Mouse (Mus musculus): Measurements from ENCODE around the gene Gpr156. TPM values are rescaled to one million over a fixed set of nuclear protein-coding genes. Genes with fewer than 3 reads are reported as not detected.

Gene Gpr156
- polyA plus RNA-seq (2016; fragmentation: Nextera tagmentation; extraction: Ambion mirVana): 4.6 and 5.4 TPM in 2 replicates

DNA sequence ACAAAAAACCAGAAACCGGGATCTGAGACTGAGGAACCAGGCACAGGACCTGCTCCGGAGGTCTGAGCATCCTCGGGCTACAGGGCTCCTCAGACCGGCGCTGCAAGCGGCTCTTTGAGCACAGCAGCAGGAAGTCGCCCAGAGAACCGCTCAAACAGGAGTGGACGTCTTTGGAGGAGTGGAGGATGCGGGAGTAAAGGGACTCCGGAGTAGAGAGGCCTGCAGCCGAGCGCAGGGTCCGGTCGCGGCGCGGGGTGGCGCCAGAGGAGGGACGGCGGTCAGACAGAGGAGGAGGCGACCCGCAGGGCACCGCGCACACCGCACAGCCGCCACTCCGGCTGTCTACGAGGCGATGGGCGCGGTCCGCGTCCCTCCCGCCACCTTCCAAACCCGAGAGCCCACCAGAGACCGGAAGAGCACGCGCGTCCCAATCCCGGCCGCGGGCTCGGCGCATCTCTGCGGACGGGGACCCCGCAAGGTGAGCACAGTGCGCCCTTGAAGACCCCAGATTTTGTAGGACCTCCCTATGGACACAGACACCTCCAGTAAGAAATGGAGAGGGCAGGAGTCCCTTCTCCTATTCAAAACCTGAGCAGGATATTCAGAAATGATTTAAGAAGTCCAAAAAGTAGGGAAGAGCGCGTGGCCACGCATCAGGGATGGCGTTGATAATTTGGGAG lies at the start of gene Gpr156:
TSS of gene Gpr156 (plus strand) at position 359 of the 680 bp plus-strand sequence.
- peak within 1 kb of the TSS; percentile 21; the same call in 1 of the 2 replicates for H3K27ac ChIP-seq
- H3K9me3 ChIP-seq: 0 out of 2 replicates have a peak, but pooled peaks cover 3% of the 10 kb centered on the region
- H3K9ac ChIP-seq: peak within 1 kb of the TSS; percentile 61
- H3K27me3 ChIP-seq: 0 out of 2 replicates have a peak, but pooled peaks cover 7% of the 10 kb centered on the region
- peak within 1 kb of the TSS; percentile 69 for H3K4me2 ChIP-seq
- WGBS: 2% methylated on average over 53 of the region's 53 CpGs
- H3K4me1 ChIP-seq: peaks cover 18% of the 10 kb centered on the region
- no peaks in the 10 kb centered on the region for H3K36me3 ChIP-seq (replicated peaks)
- H3K4me3 ChIP-seq (replicated peaks): peak within 1 kb of the TSS; percentile 52
- ATAC-seq (ENCODE audit: low FRiP score): peak; percentile 91

DNA sequence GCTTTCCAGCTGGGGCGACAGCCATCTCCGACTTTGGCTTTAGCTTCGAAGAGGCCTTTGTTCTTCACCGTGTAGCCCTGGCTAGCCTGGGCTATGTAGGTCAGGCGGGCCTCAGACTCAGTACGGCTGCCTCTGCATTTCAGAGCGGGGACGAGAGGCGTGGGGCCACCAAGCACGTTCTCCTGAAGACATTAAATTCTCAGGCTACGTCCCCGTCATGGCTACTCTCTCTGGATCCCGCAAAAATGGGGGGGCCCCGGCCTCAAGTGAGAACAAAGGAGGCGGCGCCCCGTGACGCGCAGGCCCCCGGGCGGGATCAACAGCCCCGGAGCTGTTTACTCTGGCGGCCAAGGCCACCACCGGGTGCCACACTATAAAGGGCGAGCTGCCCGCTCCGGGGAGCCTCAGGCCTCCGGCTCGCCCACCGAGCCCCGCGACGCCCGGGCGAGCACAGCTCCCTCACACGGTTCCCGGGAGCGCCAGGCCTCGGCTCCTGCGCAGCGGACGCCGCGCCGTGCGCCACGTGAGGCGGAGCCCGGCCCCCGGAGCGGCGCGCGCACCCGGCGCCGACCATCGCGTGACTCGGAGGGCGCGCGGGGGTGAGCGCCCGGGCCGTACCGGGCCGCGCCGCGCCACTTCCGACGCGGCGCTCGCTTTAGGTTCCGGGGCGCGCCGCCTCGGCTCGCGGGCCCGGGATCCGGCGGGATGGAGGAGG lies 48.3 kb upstream of the Gpr156 start, which contains the start of gene Lrrc58:
TSS of gene Lrrc58 (plus strand) at position 599 of the 715 bp plus-strand sequence.
- Histone ChIP-seq H3K9me3 (no peaks in the 10 kb centered on the region), H3K9ac (peak within 1 kb of the TSS; percentile 98), H3K4me1 (peaks cover 19% of the 10 kb centered on the region), H3K27me3 (no peaks in the 10 kb centered on the region), H3K27ac (peak within 1 kb of the TSS; percentile 99), H3K4me2 (peak within 1 kb of the TSS; percentile 61), H3K4me3 (replicated peaks) (peak within 1 kb of the TSS; percentile 85), H3K36me3 (replicated peaks) (no peaks in the 10 kb centered on the region)
- WGBS: under 1% methylated on average over 78 of the region's 86 CpGs
- ATAC-seq (ENCODE audit: low FRiP score): peak; percentile 94

- under 1% methylated on average over 78 of the region's 87 CpGs for WGBS
Measured at GRCm38 (mm10) chr16:37868506-37869469, 47.5 kb upstream of the Gpr156 start.

DNA sequence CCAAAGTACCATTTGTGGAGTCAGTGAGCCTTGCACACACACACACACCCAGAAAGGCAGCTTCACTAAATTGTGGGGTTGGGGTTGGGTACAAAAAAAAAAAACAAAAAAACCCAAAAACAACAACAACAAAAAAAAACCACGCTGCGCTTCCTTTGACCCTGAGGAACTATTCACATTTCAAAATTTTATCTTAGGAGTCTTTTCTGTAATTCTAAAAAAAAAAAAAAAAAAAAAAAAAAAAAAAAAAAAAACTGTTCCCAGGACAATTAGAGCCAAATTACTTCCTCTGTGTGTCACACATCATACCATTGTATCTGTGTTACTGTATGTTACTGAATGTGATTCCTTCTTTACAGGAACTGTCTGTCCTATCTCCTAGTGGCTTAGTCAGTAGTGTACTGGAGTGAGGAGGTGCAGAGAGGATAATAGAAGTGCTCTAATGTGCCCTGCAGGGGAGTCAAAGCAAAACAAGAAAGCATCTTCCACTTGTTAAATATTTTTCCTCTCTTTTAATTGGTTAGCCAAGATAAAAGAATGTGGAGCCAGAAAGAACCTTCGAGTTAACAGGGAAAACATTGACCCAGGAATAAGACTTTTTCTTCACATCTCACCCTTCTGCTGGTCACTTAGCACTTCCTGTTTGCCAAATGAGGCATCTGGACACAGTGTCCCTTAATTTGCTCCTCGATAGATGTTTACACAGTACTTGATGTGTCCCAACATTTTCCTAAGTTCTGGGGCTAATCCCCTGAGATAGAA lies 46.6 kb upstream of the Gpr156 start:
- WGBS: 34% methylated on average over 4 of the region's 4 CpGs

More at GRCm38 (mm10) chr16:37868506-37869469, 47.5 kb upstream of the Gpr156 start:
- Histone ChIP-seq H3K27ac (peak overlapping the region; percentile 99), H3K4me3 (replicated peaks) (peak overlapping the region; percentile 85), H3K36me3 (replicated peaks) (no peaks in the 10 kb centered on the region), H3K4me1 (peaks cover 19% of the 10 kb centered on the region), H3K9me3 (no peaks in the 10 kb centered on the region), H3K4me2 (peak overlapping the region; percentile 61), H3K27me3 (no peaks in the 10 kb centered on the region), H3K9ac (peak overlapping the region; percentile 98)
- peak; percentile 81 for ATAC-seq (ENCODE audit: low FRiP score)

GRCm38 (mm10) chr16:37871112-37871715 lies 45.1 kb upstream of the Gpr156 start:
- H3K27me3 ChIP-seq: no peaks in the 10 kb centered on the region
- no peak overlapping the region for H3K9ac ChIP-seq
- H3K4me1 ChIP-seq: peaks cover 19% of the 10 kb centered on the region
- WGBS: 79% methylated on average over 4 of the region's 4 CpGs
- H3K4me2 ChIP-seq: peak overlapping the region; percentile 22; the same call in 1 of the 2 replicates
- no peak for ATAC-seq (ENCODE audit: low FRiP score)
- H3K27ac ChIP-seq: no peak overlapping the region
- no peaks in the 10 kb centered on the region for H3K36me3 ChIP-seq (replicated peaks)
- H3K9me3 ChIP-seq: no peaks in the 10 kb centered on the region
- H3K4me3 ChIP-seq (replicated peaks): no peak overlapping the region

More for the DNA sequence above, 46.6 kb upstream of the Gpr156 start:
- peak overlapping the region; percentile 98 for H3K9ac ChIP-seq
- H3K4me3 ChIP-seq (replicated peaks): peak overlapping the region; percentile 85
- ATAC-seq (ENCODE audit: low FRiP score): no peak
- H3K9me3 ChIP-seq: no peaks in the 10 kb centered on the region
- H3K4me1 ChIP-seq: peaks cover 19% of the 10 kb centered on the region
- H3K27ac ChIP-seq: peak overlapping the region; percentile 99; the same call in 1 of the 2 replicates
- H3K27me3 ChIP-seq: no peaks in the 10 kb centered on the region
- peak overlapping the region; percentile 61 for H3K4me2 ChIP-seq
- no peaks in the 10 kb centered on the region for H3K36me3 ChIP-seq (replicated peaks)

GRCm38 (mm10) chr16:37874501-37875235 lies 41.6 kb upstream of the Gpr156 start:
- H3K27me3 ChIP-seq: no peaks in the 10 kb centered on the region
- H3K4me2 ChIP-seq: no peak overlapping the region
- no peak overlapping the region for H3K4me3 ChIP-seq (replicated peaks)
- peaks cover 21% of the 10 kb centered on the region for H3K4me1 ChIP-seq
- 79% methylated on average over 4 of the region's 4 CpGs for WGBS
- H3K27ac ChIP-seq: no peak overlapping the region
- ATAC-seq (ENCODE audit: low FRiP score): no peak
- H3K36me3 ChIP-seq (replicated peaks): peaks cover 24% of the 10 kb centered on the region
- no peaks in the 10 kb centered on the region for H3K9me3 ChIP-seq
- H3K9ac ChIP-seq: no peak overlapping the region

DNA sequence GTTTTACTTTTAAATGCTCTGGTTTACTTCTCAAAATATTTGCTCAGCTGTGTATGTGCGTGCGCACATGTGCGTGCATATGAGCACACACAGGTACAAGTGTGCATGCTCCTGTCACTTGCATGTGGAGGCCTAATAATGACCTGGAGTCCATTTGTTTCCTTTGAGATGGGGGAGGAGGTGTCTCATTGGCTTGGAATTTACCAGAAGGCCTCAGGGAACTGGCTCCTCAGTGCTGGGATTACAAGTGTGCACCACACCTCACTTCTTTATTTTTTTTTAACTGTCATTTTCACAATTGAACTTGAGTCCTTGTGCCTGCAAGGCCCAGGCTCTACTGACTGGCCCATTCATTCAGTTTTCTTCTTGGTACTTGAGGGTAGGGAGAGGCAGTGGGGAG lies 38.9 kb upstream of the Gpr156 start:
- Histone ChIP-seq H3K9me3 (no peaks in the 10 kb centered on the region), H3K4me3 (replicated peaks) (no peak overlapping the region), H3K4me2 (no peak overlapping the region), H3K27me3 (no peaks in the 10 kb centered on the region), H3K36me3 (replicated peaks) (peaks cover 51% of the 10 kb centered on the region), H3K27ac (no peak overlapping the region), H3K4me1 (peaks cover 3% of the 10 kb centered on the region; the same call in 1 of the 2 replicates), H3K9ac (no peak overlapping the region)
- ATAC-seq (ENCODE audit: low FRiP score): no peak
- 96% methylated on average over 3 of the region's 3 CpGs for WGBS

GRCm38 (mm10) chr16:37878951-37879505 lies 37.3 kb upstream of the Gpr156 start:
- H3K4me1 ChIP-seq: 0 out of 2 replicates have a peak, but pooled peaks cover 3% of the 10 kb centered on the region
- no peaks in the 10 kb centered on the region for H3K27me3 ChIP-seq
- H3K9ac ChIP-seq: no peak overlapping the region
- ATAC-seq (ENCODE audit: low FRiP score): no peak
- no peak overlapping the region for H3K27ac ChIP-seq
- H3K4me2 ChIP-seq: no peak overlapping the region
- H3K36me3 ChIP-seq (replicated peaks): peaks cover 67% of the 10 kb centered on the region
- H3K4me3 ChIP-seq (replicated peaks): no peak overlapping the region
- no peaks in the 10 kb centered on the region for H3K9me3 ChIP-seq
- WGBS: 88% methylated on average over 7 of the region's 7 CpGs

GRCm38 (mm10) chr16:37879750-37880419 lies 36.4 kb upstream of the Gpr156 start:
- WGBS: 96% methylated on average over 4 of the region's 4 CpGs
- Histone ChIP-seq H3K4me3 (replicated peaks) (no peak overlapping the region), H3K27me3 (no peaks in the 10 kb centered on the region), H3K36me3 (replicated peaks) (peaks cover 70% of the 10 kb centered on the region), H3K4me1 (0 out of 2 replicates have a peak, but pooled peaks cover 3% of the 10 kb centered on the region), H3K4me2 (no peak overlapping the region), H3K9me3 (no peaks in the 10 kb centered on the region), H3K27ac (no peak overlapping the region), H3K9ac (no peak overlapping the region)
- no peak for ATAC-seq (ENCODE audit: low FRiP score)

GRCm38 (mm10) chr16:37881168-37881567 lies 35.1 kb upstream of the Gpr156 start:
- no peak overlapping the region for H3K27ac ChIP-seq
- no peaks in the 10 kb centered on the region for H3K27me3 ChIP-seq
- H3K4me2 ChIP-seq: no peak overlapping the region
- H3K9me3 ChIP-seq: no peaks in the 10 kb centered on the region
- 88% methylated on average over 2 of the region's 2 CpGs for WGBS
- peaks cover 70% of the 10 kb centered on the region for H3K36me3 ChIP-seq (replicated peaks)
- no peak for ATAC-seq (ENCODE audit: low FRiP score)
- no peak overlapping the region for H3K9ac ChIP-seq
- no peak overlapping the region for H3K4me3 ChIP-seq (replicated peaks)
- 0 out of 2 replicates have a peak, but pooled peaks cover 3% of the 10 kb centered on the region for H3K4me1 ChIP-seq

Measured in forebrain, embryonic 12.5 days (tissue).